Mouse (Mus musculus) liver, embryonic 13.5 days (tissue): ENCODE measurements at regions not wholly inside any gene's neighbourhood (a gene's known extent, or its start where the extent isn't known, plus 50 kb on each side); places are given as distances from the start of the nearest gene placed in this dataset.
"Not testable (repeated sequence)": the region's sequence is repeated elsewhere in the genome, so short reads cannot be mapped to it uniquely, and the experiment has no call there.

Experiments used
- ATAC-seq: fragments of 200-750 bp; cut with Nextera tagmentation; 2 replicates; pipeline ENCODE4 v1.8.0; 2017; ENCODE audit warnings: low read depth, mild to moderate bottlenecking, moderate number of reproducible peaks, moderate library complexity
- DNase-seq: peaks from one replicate; pipeline ENCODE4 v3.0.0; 2022
- H3K27ac ChIP-seq: fragments of 300-500 bp; sonication (generic); 2 replicates; pipeline ENCODE4 v1.5.1; 2015; ENCODE audit warnings: moderate library complexity, mild to moderate bottlenecking, inconsistent platforms
- H3K27me3 ChIP-seq: fragments of 300-500 bp; sonication (generic); 2 replicates; pipeline ENCODE4 v1.6.1; 2015; ENCODE audit warnings: mild to moderate bottlenecking, inconsistent platforms
- H3K36me3 ChIP-seq: fragments of 300-500 bp; sonication (generic); 2 replicates; pipeline ENCODE4 v1.6.1; 2015; ENCODE audit warnings: mild to moderate bottlenecking, inconsistent platforms
- H3K4me1 ChIP-seq: fragments of 300-500 bp; sonication (generic); replicated peaks from 2 replicates; pipeline ENCODE4 v1.6.1; 2015; ENCODE audit warnings: inconsistent platforms
- H3K4me2 ChIP-seq: fragments of 300-500 bp; sonication (generic); 2 replicates; pipeline ENCODE4 v1.6.1; 2015; ENCODE audit warnings: inconsistent platforms, mild to moderate bottlenecking, moderate library complexity
- H3K4me3 ChIP-seq: fragments of 300-500 bp; sonication (generic); replicated peaks from 2 replicates; pipeline ENCODE4 v1.5.1; 2015; ENCODE audit warnings: mild to moderate bottlenecking, inconsistent platforms
- H3K9ac ChIP-seq: fragments of 300-500 bp; sonication (generic); 2 replicates; pipeline ENCODE4 v1.6.1; 2015; ENCODE audit warnings: mild to moderate bottlenecking, inconsistent platforms
- H3K9me3 ChIP-seq: fragments of 300-500 bp; sonication (generic); replicated peaks from 2 replicates; pipeline ENCODE4 v1.6.1; 2016; ENCODE audit warnings: inconsistent platforms
- WGBS: fragments of 180-500 bp; shearing (Covaris S2); methylation state at CpG from one replicate; pipeline ENCODE4 v1.1.7; 2015; ENCODE audit not compliant: insufficient replicate concordance; 5-methylcytosine and 5-hydroxymethylcytosine counted together

DNA sequence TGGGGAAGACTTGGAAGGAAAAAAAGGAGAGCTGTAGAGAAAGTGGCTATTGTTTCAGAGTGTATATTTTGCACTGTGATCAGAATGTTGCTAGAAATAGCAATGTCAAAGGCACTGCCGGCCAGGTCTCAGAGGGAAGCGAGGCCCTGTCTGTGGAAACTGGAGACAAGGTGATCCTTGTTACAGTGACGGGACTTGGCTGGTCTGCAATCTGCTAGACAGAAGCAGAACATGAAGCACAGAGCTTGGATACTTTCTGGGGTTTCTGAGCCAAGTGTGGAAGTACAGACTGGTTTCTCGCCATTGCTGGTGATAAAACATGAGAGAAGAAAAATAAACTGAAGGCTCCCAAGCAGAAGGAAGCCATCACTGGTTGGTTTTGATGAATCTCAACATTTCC lies 198.3 kb upstream of the Slc7a14 start:
- H3K9me3 ChIP-seq, result no peaks in the 10 kb centered on the region
- no peak overlapping the region for H3K4me2 ChIP-seq
- H3K27ac ChIP-seq, result no peak overlapping the region
- H3K4me1 ChIP-seq, result no peaks in the 10 kb centered on the region
- H3K27me3 ChIP-seq, result no peaks in the 10 kb centered on the region
- H3K4me3 ChIP-seq, result no peak overlapping the region
- no peak for ATAC-seq
- no peak overlapping the region for H3K9ac ChIP-seq
- DNase-seq, result no peak
- H3K36me3 ChIP-seq, result no peaks in the 10 kb centered on the region
- 72% methylated on average over 4 of the region's 4 CpGs for WGBS

DNA sequence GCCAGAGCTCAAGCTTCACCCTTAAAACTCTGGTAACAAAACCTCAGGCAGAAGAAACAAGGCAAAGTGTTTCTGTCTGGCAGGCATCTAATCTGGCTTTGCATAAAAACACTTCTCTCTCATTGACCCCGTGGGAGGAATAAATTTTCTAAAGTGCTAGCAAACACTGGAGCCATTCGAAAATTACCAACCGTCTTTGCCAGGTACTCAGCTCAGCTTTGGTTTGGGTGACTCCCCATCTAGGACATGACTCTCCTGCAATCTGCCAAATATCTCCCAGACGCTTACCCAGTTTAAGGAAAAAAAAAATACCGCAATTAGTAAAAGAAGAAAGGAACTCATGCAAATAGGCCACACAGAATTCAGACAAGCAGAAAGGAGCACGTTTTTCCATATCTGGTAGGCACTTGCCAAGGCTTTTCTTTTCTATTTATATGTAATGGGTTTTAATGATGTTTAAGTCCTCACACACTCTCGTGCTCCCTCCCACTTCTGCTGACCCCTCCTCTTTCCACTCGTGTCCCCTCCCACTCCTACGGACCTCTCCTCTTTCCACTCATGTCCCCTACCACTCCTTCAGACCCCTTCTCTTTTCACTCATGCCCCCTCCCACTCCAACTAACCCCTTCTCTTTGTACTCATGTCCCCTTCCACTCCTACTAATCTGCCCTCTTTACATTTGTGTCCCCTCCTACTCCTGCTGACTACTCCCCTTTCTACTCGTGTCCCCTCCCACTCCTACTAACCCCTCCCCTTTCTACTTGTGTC lies 189.2 kb upstream of the Slc7a14 start:
- Histone ChIP-seq H3K4me2 (no peak overlapping the region), H3K4me3 (no peak overlapping the region), H3K27me3 (no peaks in the 10 kb centered on the region), H3K4me1 (no peaks in the 10 kb centered on the region), H3K27ac (no peak overlapping the region), H3K9ac (no peak overlapping the region), H3K9me3 (no peaks in the 10 kb centered on the region), H3K36me3 (no peaks in the 10 kb centered on the region)
- no peak for ATAC-seq
- WGBS, result 54% methylated on average over 10 of the region's 10 CpGs
- DNase-seq, result no peak

DNA sequence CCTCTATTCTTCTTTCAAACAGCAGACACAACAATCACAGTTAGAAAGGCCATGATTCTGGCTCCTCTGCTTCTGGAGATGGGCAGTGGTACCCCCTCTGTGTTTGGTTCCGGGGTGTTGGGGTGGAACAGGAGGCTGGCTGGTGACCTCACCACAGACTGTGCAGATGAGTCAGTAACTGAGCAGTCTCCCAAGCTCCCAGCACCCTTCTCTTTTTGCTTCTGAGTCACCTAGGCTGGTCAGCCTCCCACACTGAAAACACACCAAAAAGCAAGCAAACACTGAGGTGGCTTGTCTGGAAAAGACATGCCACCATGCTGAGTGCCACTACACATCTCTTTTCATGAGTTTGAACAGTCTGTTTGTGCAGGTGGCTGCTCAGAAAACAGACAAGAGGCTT lies 185.1 kb upstream of the Slc7a14 start:
- no peaks in the 10 kb centered on the region for H3K27me3 ChIP-seq
- no peak overlapping the region for H3K9ac ChIP-seq
- 64% methylated on average over 1 of the region's 1 CpGs for WGBS
- H3K27ac ChIP-seq, result no peak overlapping the region
- H3K4me3 ChIP-seq, result no peak overlapping the region
- no peaks in the 10 kb centered on the region for H3K36me3 ChIP-seq
- DNase-seq, result no peak
- ATAC-seq, result no peak
- H3K4me1 ChIP-seq, result no peaks in the 10 kb centered on the region
- no peaks in the 10 kb centered on the region for H3K9me3 ChIP-seq
- H3K4me2 ChIP-seq, result no peak overlapping the region

DNA sequence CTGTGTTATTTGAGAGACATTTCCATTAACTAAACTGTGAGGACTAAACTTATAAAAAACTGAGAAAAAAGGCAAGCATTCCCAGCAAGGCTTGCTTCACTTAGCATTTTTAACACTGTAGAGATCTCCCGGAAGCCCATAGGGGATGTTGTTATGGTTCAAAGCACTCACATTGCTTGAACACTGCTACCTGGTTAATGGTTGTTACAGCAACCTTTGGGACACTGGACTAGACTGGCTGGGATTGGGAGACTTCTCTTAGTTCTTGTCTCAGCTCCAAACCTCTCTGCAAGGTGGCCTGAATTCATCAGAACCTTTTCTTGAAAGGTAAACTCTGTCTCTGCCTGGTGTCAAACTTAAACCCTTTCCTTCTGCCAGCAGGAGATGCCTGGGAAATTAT lies 184.5 kb upstream of the Slc7a14 start:
- no peaks in the 10 kb centered on the region for H3K9me3 ChIP-seq

DNA sequence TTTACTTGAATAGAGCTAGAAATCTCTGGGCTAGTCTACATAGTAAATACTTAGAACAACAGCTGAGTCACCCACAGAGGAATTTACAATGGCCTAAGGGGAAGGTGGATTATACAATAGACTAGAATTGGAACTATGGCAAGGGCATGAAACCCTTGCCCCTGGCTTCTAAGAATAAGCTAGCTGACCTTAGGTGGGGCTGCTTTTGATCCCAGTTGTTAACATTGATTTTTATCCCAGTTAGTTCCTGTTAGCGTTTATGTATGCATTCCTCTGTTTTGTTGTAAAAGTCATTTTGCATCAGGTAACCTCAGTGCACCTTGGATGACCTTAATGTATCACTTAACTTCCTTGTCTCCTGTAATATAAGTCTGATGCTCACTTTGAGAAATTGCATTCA lies 181.6 kb upstream of the Slc7a14 start:
- ATAC-seq, H3K9ac ChIP-seq, DNase-seq, H3K4me3 ChIP-seq, H3K9me3 ChIP-seq, H3K4me1 ChIP-seq, H3K27me3 ChIP-seq, H3K27ac ChIP-seq, H3K4me2 ChIP-seq, H3K36me3 ChIP-seq: not testable (repeated sequence)
- WGBS, result 74% methylated on average over 1 of the region's 1 CpGs

More for the DNA sequence above, 184.5 kb upstream of the Slc7a14 start:
- no peak overlapping the region for H3K27ac ChIP-seq
- H3K9ac ChIP-seq, result no peak overlapping the region
- ATAC-seq (no peak), DNase-seq (no peak)
- no peak overlapping the region for H3K4me2 ChIP-seq
- no peak overlapping the region for H3K4me3 ChIP-seq
- 71% methylated on average over 1 of the region's 1 CpGs for WGBS
- no peaks in the 10 kb centered on the region for H3K27me3 ChIP-seq
- no peaks in the 10 kb centered on the region for H3K4me1 ChIP-seq
- no peaks in the 10 kb centered on the region for H3K36me3 ChIP-seq

DNA sequence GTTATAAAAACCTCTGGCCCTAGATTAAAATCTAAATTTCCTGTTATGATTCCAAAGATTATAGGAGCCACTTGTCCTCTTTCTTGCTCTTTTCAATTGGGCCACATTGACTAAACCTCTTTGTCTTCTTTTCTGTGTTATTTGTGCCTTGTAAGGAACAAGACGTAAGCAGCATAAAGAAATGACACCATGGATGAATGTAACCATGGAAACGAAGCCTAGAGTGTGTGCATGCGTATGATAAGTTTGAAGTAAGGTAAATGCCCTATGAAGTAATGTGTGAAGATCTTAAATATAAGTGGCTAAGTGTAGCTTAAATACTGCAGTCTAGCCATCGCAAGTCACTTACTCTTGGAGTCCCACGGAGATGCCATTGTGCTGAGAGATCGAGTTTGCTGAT lies 177.4 kb upstream of the Slc7a14 start:
- DNase-seq (no peak), ATAC-seq (no peak)
- Histone ChIP-seq H3K9me3 (no peaks in the 10 kb centered on the region), H3K36me3 (no peaks in the 10 kb centered on the region), H3K27ac (no peak overlapping the region), H3K9ac (no peak overlapping the region), H3K4me3 (no peak overlapping the region), H3K4me1 (no peaks in the 10 kb centered on the region), H3K4me2 (no peak overlapping the region), H3K27me3 (no peaks in the 10 kb centered on the region)
- 65% methylated on average over 6 of the region's 6 CpGs for WGBS

DNA sequence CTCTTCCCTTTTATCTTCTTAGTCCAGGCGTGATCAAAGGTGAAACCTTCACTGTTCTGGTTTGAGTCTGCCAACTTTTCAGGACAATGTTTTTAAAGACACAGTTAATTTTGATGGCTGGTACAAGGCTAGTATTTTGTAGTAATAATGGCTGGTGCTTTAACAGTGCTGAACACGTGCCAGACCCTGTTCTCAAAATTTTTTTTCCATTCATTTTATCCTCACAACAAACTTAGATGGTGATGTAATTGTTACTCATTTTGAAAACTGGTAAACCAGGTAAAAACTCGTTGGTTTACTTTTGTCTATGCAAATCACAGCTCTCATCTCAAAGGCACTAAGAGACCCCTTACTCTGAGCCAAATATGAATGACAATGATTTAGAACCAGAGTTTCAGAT lies 171.8 kb upstream of the Slc7a14 start:
- H3K9ac ChIP-seq, result no peak overlapping the region
- ATAC-seq (no peak), DNase-seq (no peak)
- H3K4me3 ChIP-seq, result no peak overlapping the region
- H3K27ac ChIP-seq, result no peak overlapping the region
- 32% methylated on average over 3 of the region's 3 CpGs for WGBS
- H3K9me3 ChIP-seq, result no peaks in the 10 kb centered on the region
- no peaks in the 10 kb centered on the region for H3K27me3 ChIP-seq
- H3K4me1 ChIP-seq, result no peaks in the 10 kb centered on the region
- no peak overlapping the region for H3K4me2 ChIP-seq
- no peaks in the 10 kb centered on the region for H3K36me3 ChIP-seq

DNA sequence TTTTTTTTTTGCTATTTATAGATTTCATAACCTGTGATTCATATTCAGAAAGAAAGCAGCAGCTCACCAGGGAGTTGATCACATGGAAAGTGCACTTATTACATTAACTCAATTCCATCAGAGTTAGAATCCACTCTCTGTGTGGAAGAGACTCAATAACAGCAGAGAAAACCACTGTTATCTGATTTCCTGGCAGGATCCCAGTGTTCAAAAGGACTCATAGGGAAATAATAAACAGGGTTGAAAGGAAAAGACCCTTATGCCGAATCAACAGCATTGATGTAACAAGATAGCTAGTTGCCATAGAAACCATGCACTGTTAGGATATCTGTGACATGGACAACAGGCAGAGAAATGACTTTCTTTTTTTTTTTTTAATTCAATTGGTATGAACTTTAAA lies 157.7 kb upstream of the Slc7a14 start:
- no peaks in the 10 kb centered on the region for H3K36me3 ChIP-seq
- ATAC-seq, result no peak
- no peak overlapping the region for H3K9ac ChIP-seq
- 38% methylated on average over 1 of the region's 1 CpGs for WGBS
- H3K27ac ChIP-seq, result no peak overlapping the region
- no peaks in the 10 kb centered on the region for H3K9me3 ChIP-seq
- no peak for DNase-seq
- H3K27me3 ChIP-seq, result no peaks in the 10 kb centered on the region
- H3K4me2 ChIP-seq, result no peak overlapping the region
- no peaks in the 10 kb centered on the region for H3K4me1 ChIP-seq
- no peak overlapping the region for H3K4me3 ChIP-seq

DNA sequence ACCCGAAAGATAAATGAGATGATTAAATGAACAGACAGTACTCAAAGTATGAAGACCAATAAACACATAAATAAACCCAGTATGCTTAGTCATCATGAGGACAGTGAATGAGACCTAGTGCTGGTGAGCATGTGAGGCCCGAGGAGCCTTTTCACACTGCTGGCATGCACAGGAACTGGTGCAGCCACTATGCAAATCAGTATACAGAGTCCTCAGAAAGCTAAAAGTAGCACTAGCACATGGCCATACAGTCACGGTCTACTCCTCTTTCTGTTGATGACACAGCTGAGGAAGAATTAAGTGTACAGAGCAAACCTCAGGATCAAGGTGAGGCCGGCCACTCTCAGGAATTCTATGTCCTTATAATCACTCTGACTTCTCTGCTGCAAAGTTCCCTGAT lies 154.1 kb upstream of the Slc7a14 start:
- DNase-seq (no peak), ATAC-seq (no peak)
- Histone ChIP-seq H3K36me3 (no peaks in the 10 kb centered on the region), H3K9me3 (no peaks in the 10 kb centered on the region), H3K27me3 (no peaks in the 10 kb centered on the region), H3K4me1 (no peaks in the 10 kb centered on the region), H3K9ac (no peak overlapping the region), H3K27ac (no peak overlapping the region), H3K4me2 (no peak overlapping the region), H3K4me3 (no peak overlapping the region)
- 55% methylated on average over 4 of the region's 4 CpGs for WGBS

DNA sequence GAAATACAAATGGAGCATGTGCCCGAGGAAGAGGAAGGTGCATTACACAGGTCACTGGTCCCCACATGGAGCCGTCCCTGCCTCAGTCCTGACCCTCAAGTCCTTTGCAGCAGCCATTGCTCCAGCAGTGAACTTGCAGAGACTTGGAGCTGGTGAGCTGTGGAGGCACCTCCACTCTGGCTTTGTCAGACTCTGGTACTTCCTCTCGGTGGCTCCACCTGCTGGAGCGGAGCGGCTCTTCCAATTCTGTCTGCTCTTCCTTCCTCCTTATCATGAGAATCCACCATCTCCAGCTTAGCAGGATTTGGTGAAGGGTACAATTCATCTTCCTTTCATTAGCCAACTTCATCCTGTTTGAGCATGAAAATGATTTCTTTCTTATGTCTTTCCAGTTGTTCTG lies 149.3 kb upstream of the Slc7a14 start:
- no peaks in the 10 kb centered on the region for H3K9me3 ChIP-seq
- H3K9ac ChIP-seq, result no peak overlapping the region
- no peak overlapping the region for H3K4me3 ChIP-seq
- no peak overlapping the region for H3K4me2 ChIP-seq
- no peaks in the 10 kb centered on the region for H3K4me1 ChIP-seq
- no peak overlapping the region for H3K27ac ChIP-seq
- no peaks in the 10 kb centered on the region for H3K27me3 ChIP-seq
- ATAC-seq (no peak), DNase-seq (no peak)
- 50% methylated on average over 5 of the region's 5 CpGs for WGBS
- H3K36me3 ChIP-seq, result no peaks in the 10 kb centered on the region

DNA sequence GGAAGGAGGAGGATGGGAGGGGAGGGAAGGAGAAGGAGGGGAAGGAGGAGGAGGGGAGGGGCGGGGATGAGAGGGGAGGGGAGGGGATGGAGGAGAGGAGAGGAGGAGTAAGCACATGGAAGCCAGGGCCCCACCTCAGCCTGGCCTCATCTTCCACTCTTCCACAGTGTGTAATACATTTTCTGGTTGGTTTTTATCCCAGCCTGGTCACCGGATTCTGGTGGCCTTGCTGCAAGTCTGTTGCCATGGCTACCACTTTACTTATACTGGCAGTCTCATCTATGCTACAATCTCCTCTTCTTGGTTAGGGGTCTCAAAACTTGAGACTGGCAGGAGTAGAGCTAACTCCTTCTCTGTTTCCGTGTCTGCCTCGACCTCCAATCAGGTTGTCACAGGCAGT lies 147.8 kb upstream of the Slc7a14 start:
- H3K27me3 ChIP-seq, result no peaks in the 10 kb centered on the region
- no peaks in the 10 kb centered on the region for H3K9me3 ChIP-seq
- no peak overlapping the region for H3K27ac ChIP-seq
- H3K4me1 ChIP-seq, result no peaks in the 10 kb centered on the region
- no peak overlapping the region for H3K4me3 ChIP-seq
- no peaks in the 10 kb centered on the region for H3K36me3 ChIP-seq
- no peak overlapping the region for H3K4me2 ChIP-seq
- no peak overlapping the region for H3K9ac ChIP-seq
- 61% methylated on average over 4 of the region's 4 CpGs for WGBS
- ATAC-seq, result no peak
- DNase-seq, result no peak

DNA sequence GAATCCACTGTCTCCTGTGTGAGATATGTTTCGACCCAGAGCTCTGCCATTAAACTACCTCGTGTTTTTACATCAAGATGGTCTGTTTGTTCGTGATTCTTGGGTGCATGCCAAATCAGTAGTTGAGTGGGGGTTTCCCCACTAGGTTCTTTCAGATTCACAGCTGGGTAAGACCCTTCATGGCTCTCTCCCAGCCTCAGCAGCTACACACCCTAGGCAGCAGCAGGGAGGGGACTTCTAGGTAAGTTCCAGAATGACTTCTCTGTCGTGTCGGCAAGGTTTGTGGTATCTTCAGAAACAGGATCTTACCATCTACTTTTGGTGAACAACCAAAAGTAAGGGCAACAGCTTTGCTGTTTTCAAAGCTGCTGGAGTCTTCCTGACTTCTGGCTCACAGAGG lies 144.9 kb upstream of the Slc7a14 start:
- no peak for ATAC-seq
- H3K27ac ChIP-seq, result no peak overlapping the region
- H3K9ac ChIP-seq, result no peak overlapping the region
- no peak for DNase-seq
- H3K9me3 ChIP-seq, result no peaks in the 10 kb centered on the region
- H3K36me3 ChIP-seq, result no peaks in the 10 kb centered on the region
- no peak overlapping the region for H3K4me3 ChIP-seq
- WGBS, result 61% methylated on average over 5 of the region's 5 CpGs
- H3K27me3 ChIP-seq, result no peaks in the 10 kb centered on the region
- H3K4me2 ChIP-seq, result no peak overlapping the region
- H3K4me1 ChIP-seq, result no peaks in the 10 kb centered on the region
